Mouse (Mus musculus): ENCODE measurements around the gene Vmn1r222.
"Not testable (repeated sequence)": the region's sequence is repeated elsewhere in the genome, so short reads cannot be mapped to it uniquely, and the experiment has no call there.

Gene Vmn1r222

GRCm38 (mm10) chr13:23235847-23236246 lies at the start of gene Vmn1r222:
TSS of gene Vmn1r222 (minus strand) at chr13:23235947.
- DNase-seq (ENCODE audit: low read depth): not testable (repeated sequence)

- no peak for DNase-seq (ENCODE audit: low read depth)
These were observed 49.6 kb upstream of the Vmn1r222 start for GRCm38 (mm10) chr13:23285191-23285920.

- no peak for DNase-seq (ENCODE audit: low read depth)
These were observed 44.2 kb upstream of the Vmn1r222 start for GRCm38 (mm10) chr13:23279992-23280391.

- DNase-seq (ENCODE audit: low read depth): no peak
These were observed 43.8 kb upstream of the Vmn1r222 start for GRCm38 (mm10) chr13:23279576-23279975.

- DNase-seq (ENCODE audit: low read depth): no peak
These were observed 34.8 kb upstream of the Vmn1r222 start for GRCm38 (mm10) chr13:23270321-23271101.

GRCm38 (mm10) chr13:23269681-23270080 lies 33.9 kb upstream of the Vmn1r222 start:
- DNase-seq (ENCODE audit: low read depth): no peak

GRCm38 (mm10) chr13:23269127-23269526 lies 33.4 kb upstream of the Vmn1r222 start:
- DNase-seq (ENCODE audit: low read depth): not testable (repeated sequence)

GRCm38 (mm10) chr13:23268606-23269005 lies 32.9 kb upstream of the Vmn1r222 start:
- not testable (repeated sequence) for DNase-seq (ENCODE audit: low read depth)

GRCm38 (mm10) chr13:23258546-23259048 lies 22.9 kb upstream of the Vmn1r222 start:
- no peak for DNase-seq (ENCODE audit: low read depth)

GRCm38 (mm10) chr13:23246834-23247233 lies 11.1 kb upstream of the Vmn1r222 start, which contains the start of gene Vmn1r223:
TSS of gene Vmn1r223 (plus strand) at chr13:23247134.
- DNase-seq (ENCODE audit: low read depth): not testable (repeated sequence)

GRCm38 (mm10) chr13:23213827-23214226 lies 21.9 kb downstream of the Vmn1r222 start, which contains the start of gene Vmn1r221:
TSS of gene Vmn1r221 (plus strand) at chr13:23214127.
- not testable (repeated sequence) for DNase-seq (ENCODE audit: low read depth)

- not testable (repeated sequence) for DNase-seq (ENCODE audit: low read depth)
These were observed 31.9 kb downstream of the Vmn1r222 start for GRCm38 (mm10) chr13:23203885-23204284.

- no peak for DNase-seq (ENCODE audit: low read depth)
These were observed 47.9 kb downstream of the Vmn1r222 start, which contains the start of gene Vmn1r220 for GRCm38 (mm10) chr13:23187875-23188274. TSS of gene Vmn1r220 (minus strand) at chr13:23187975.
